Mouse (Mus musculus): ENCODE results near the gene Gm20661.

The Gm20661 gene

GRCm38 (mm10) chr9:107982681-107983346 is at the start of gene Gm20661:
TSS of gene Gm20661 (plus strand) at chr9:107983058.
- DNase-seq, result peak in 1 of 2 experiments; percentile 18

- peak; percentile 25 to 29 for DNase-seq
Measured at GRCm38 (mm10) chr9:107934146-107934545, 48.7 kb upstream of the Gm20661 start.

- no peak for DNase-seq
Measured at GRCm38 (mm10) chr9:107935374-107935773, 47.5 kb upstream of the Gm20661 start, which contains the start of gene Camkv. TSS of gene Camkv (plus strand) at chr9:107935674.

GRCm38 (mm10) chr9:107935790-107936214 is 47.1 kb upstream of the Gm20661 start:
- DNase-seq, result peak; percentile 30 to 47

GRCm38 (mm10) chr9:107936215-107936822 is 46.5 kb upstream of the Gm20661 start:
- DNase-seq, result no peak

GRCm38 (mm10) chr9:107936831-107937230 is 46.0 kb upstream of the Gm20661 start:
- no peak for DNase-seq

- peak; percentile 46 to 61 for DNase-seq
Measured at GRCm38 (mm10) chr9:107947241-107948194, 35.3 kb upstream of the Gm20661 start.

GRCm38 (mm10) chr9:107949184-107949921 is 33.5 kb upstream of the Gm20661 start:
- no peak for DNase-seq

- no peak for DNase-seq
Measured at GRCm38 (mm10) chr9:107949922-107950235, 33.0 kb upstream of the Gm20661 start, which contains the start of gene Traip. TSS of gene Traip (plus strand) at chr9:107950136.

- DNase-seq, result peak; percentile 89 to 95
Measured at GRCm38 (mm10) chr9:107950460-107951355, 32.1 kb upstream of the Gm20661 start.

- no peak for DNase-seq
Measured at GRCm38 (mm10) chr9:107955613-107956289, 27.1 kb upstream of the Gm20661 start.

- no peak for DNase-seq
Measured at GRCm38 (mm10) chr9:107957141-107957540, 25.7 kb upstream of the Gm20661 start.

- DNase-seq, result no peak
Measured at GRCm38 (mm10) chr9:107959896-107960295, 23.0 kb upstream of the Gm20661 start.

GRCm38 (mm10) chr9:107960928-107961327 is 21.9 kb upstream of the Gm20661 start:
- no peak for DNase-seq

GRCm38 (mm10) chr9:107961351-107961762 is 21.5 kb upstream of the Gm20661 start:
- no peak for DNase-seq

- DNase-seq, result peak in 1 of 2 experiments; percentile 24
Measured at GRCm38 (mm10) chr9:107961881-107962280, 21.0 kb upstream of the Gm20661 start.

GRCm38 (mm10) chr9:107962916-107963315 is 19.9 kb upstream of the Gm20661 start:
- no peak for DNase-seq

- peak; percentile 87 to 94 for DNase-seq
Measured at GRCm38 (mm10) chr9:107963700-107964099, 19.2 kb upstream of the Gm20661 start.

GRCm38 (mm10) chr9:107964681-107965080 is 18.2 kb upstream of the Gm20661 start:
- DNase-seq, result no peak

GRCm38 (mm10) chr9:107966676-107967075 is 16.2 kb upstream of the Gm20661 start:
- DNase-seq, result no peak

GRCm38 (mm10) chr9:107967437-107967836 is 15.4 kb upstream of the Gm20661 start:
- no peak for DNase-seq

All from cerebellum, postnatal 25 days (tissue).